Mouse (Mus musculus) cerebellum, adult 18-20 months (tissue): Measurements from ENCODE around the gene Slc44a4.
A peak's percentile ranks its signal among the peaks of the same experiment; 100 is the strongest.

Experiments used
- DNase-seq, 2 experiments: peaks; one replicate each; pipeline ENCODE4 v3.0.0; 2021

Gene Slc44a4

GRCm38 (mm10) chr17:34913930-34914665, at the start of gene Slc44a4:
Gene Slc44a4 (plus strand): TSS chr17:34914466.
- no peak for DNase-seq

- DNase-seq, result no peak
Measured at GRCm38 (mm10) chr17:34865981-34866380, 48.3 kb upstream of the Slc44a4 start.

GRCm38 (mm10) chr17:34874321-34874720, 39.9 kb upstream of the Slc44a4 start:
- DNase-seq, result no peak

GRCm38 (mm10) chr17:34879336-34879879, 34.9 kb upstream of the Slc44a4 start, which contains the start of gene Zbtb12:
Gene Zbtb12 (plus strand): TSS chr17:34879483.
- no peak for DNase-seq

GRCm38 (mm10) chr17:34881166-34881565, 33.1 kb upstream of the Slc44a4 start:
- DNase-seq, result no peak

GRCm38 (mm10) chr17:34881683-34882310, 32.5 kb upstream of the Slc44a4 start, which contains the start of gene Gm20547:
Gene Gm20547 (minus strand): TSS chr17:34882042.
- no peak for DNase-seq

GRCm38 (mm10) chr17:34883332-34883731, 30.9 kb upstream of the Slc44a4 start:
- DNase-seq, result no peak

- DNase-seq, result no peak
Measured at GRCm38 (mm10) chr17:34884704-34885103, 29.6 kb upstream of the Slc44a4 start.

- DNase-seq, result no peak
Measured at GRCm38 (mm10) chr17:34885615-34886014, 28.7 kb upstream of the Slc44a4 start.

- no peak for DNase-seq
Measured at GRCm38 (mm10) chr17:34887942-34888341, 26.3 kb upstream of the Slc44a4 start.

- no peak for DNase-seq
Measured at GRCm38 (mm10) chr17:34890074-34890743, 24.1 kb upstream of the Slc44a4 start.

GRCm38 (mm10) chr17:34891377-34891776, 22.9 kb upstream of the Slc44a4 start:
- DNase-seq, result no peak

- no peak for DNase-seq
Measured at GRCm38 (mm10) chr17:34893072-34893824, 21.0 kb upstream of the Slc44a4 start.

GRCm38 (mm10) chr17:34894074-34894597, 20.1 kb upstream of the Slc44a4 start:
- DNase-seq, result peak; percentile 90 to 97

GRCm38 (mm10) chr17:34894801-34895530, 19.3 kb upstream of the Slc44a4 start:
- peak; percentile 61 to 70 for DNase-seq

- DNase-seq, result no peak
Measured at GRCm38 (mm10) chr17:34895724-34896123, 18.5 kb upstream of the Slc44a4 start.

- DNase-seq, result no peak
Measured at GRCm38 (mm10) chr17:34896366-34896765, 17.9 kb upstream of the Slc44a4 start.

- DNase-seq, result peak; percentile 53 to 54
Measured at GRCm38 (mm10) chr17:34897373-34898159, 16.7 kb upstream of the Slc44a4 start.

- DNase-seq, result peak; percentile 84 to 88
Measured at GRCm38 (mm10) chr17:34898160-34898586, 16.1 kb upstream of the Slc44a4 start, which contains the start of the genes C2 and Ehmt2. Gene C2 (minus strand): TSS chr17:34898265. Gene Ehmt2 (plus strand): TSS chr17:34898469.

GRCm38 (mm10) chr17:34898706-34899052, 15.6 kb upstream of the Slc44a4 start:
- DNase-seq, result no peak
